ENCODE assay signal across 14 mouse cellular contexts in genomic region chr15:84620028-84620427, GRCm38 (mm10).
"Had no signal": no experiment of that assay in that cellular context is flagged by ENCODE, and none has a peak within 500 bp of the region (broad histone marks: within the 10 kb centered on the region; RNA-seq: fewer than 3 reads in every experiment).

No protein-coding gene starts in this region.

- H3K9me3 ChIP-seq: liver, embryonic 13.5 days; lung, embryonic 15.5 days; megakaryocyte, embryonic 14.5 days; stomach, embryonic 15.5 days had no signal

- H3K27ac ChIP-seq: layer of hippocampus, adult 2 months; limb, embryonic 12.5 days; liver, embryonic 13.5 days; lung, embryonic 15.5 days; macrophage; stomach, embryonic 15.5 days had no signal

- DNase-seq: kidney, postnatal 10 days; kidney, postnatal 4 days; liver; liver, embryonic 13.5 days; liver, postnatal 0 days; lung, postnatal 14 days; right cerebral cortex, postnatal 14 days; thymus, postnatal 4 days had no signal

- H3K4me3 ChIP-seq: layer of hippocampus, adult 2 months; limb, embryonic 12.5 days; liver, embryonic 13.5 days; lung, embryonic 15.5 days; megakaryocyte, embryonic 14.5 days; stomach, embryonic 15.5 days had no signal

- H3K4me2 ChIP-seq: limb, embryonic 12.5 days; liver, embryonic 13.5 days; lung, embryonic 15.5 days; stomach, embryonic 15.5 days had no signal

- H3K36me3 ChIP-seq: limb, embryonic 12.5 days; liver, embryonic 13.5 days; lung, embryonic 15.5 days; stomach, embryonic 15.5 days had no signal

- H3K27me3 ChIP-seq: lung, embryonic 15.5 days; stomach, embryonic 15.5 days had no signal

- ATAC-seq: liver, postnatal 0 days had no signal

- H3K9ac ChIP-seq: limb, embryonic 12.5 days; liver, embryonic 13.5 days; liver, postnatal 0 days; lung, embryonic 15.5 days; stomach, embryonic 15.5 days had no signal

- H3K4me1 ChIP-seq: liver, embryonic 13.5 days; megakaryocyte, embryonic 14.5 days had no signal
